In the genomic region with DNA sequence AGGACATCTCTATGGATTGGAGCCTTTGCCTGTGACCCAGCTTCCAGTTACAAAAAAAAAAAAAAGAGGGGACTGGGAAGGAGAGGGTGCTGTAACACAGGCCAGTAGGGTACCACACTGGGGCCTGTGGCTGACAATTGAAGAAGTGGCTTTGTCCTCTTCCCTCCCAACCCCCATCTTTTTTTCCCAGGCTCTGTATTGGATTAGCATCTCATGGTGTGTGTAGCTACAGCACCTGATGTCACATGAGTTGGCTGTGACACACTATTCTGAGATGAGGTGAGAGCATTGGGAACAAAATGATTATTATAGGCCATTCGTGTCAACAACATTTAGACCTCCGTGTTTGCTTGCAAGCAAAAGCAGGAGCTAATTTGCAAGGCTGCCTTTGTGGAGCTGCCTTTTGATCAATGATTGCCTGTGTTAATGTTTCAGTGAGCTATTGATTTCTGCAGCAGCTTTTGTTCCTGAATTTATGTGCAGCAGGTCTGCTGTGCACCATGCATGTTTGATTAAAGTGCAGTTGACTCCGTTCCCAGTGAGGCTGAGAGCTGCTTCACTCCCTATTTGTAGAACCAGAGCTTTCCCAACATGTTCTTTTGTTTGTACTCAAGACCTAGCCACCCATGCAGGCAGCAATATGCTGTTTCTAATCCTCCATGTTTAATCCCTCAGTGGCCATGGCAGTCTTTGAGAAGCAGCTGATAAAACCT, we compare ENCODE assay signal across 13 mouse cellular contexts. TPM values are rescaled to one million over a fixed set of nuclear protein-coding genes. Genes with fewer than 3 reads are reported as not detected.
DNase-seq lines count a peak whose midpoint lies in the region; ATAC-seq and TF ChIP-seq lines count a peak whose summit lies in the region.
"Had no signal": no experiment of that assay in that cellular context is flagged by ENCODE, and none has a peak within 500 bp of the region (broad histone marks: within the 10 kb centered on the region; RNA-seq: fewer than 3 reads in every experiment).

No protein-coding gene starts in this region.

- no peaks in the 10 kb centered on the region for H3K9me3 ChIP-seq in liver, postnatal 0 days (ENCODE audit: low read length)
- H3K9me3 ChIP-seq in liver, embryonic 11.5 days (ENCODE audit: control insufficient read depth, low read length): no peaks in the 10 kb centered on the region
- H3K9me3 ChIP-seq in forebrain, embryonic 12.5 days: no peaks in the 10 kb centered on the region
- H3K9me3 ChIP-seq in limb, embryonic 13.5 days: no peaks in the 10 kb centered on the region; the same call in 1 of the 2 replicates
- H3K9me3 ChIP-seq: G1E; megakaryocyte, embryonic 14.5 days had no signal

- ATAC-seq in liver, postnatal 0 days: no peak
- no peak for ATAC-seq in liver, embryonic 11.5 days (replicated peaks; ENCODE audit: low FRiP score)
- peak; percentile 78 for ATAC-seq in forebrain, embryonic 12.5 days (ENCODE audit: low FRiP score)
- no peak for ATAC-seq in limb, embryonic 13.5 days (ENCODE audit: low FRiP score, low read depth)

- peaks cover 8% of the 10 kb centered on the region; the same call in 1 of the 2 replicates for H3K4me1 ChIP-seq in liver, postnatal 0 days (ENCODE audit: insufficient read depth)
- 0 out of 2 replicates have a peak, but pooled peaks cover 5% of the 10 kb centered on the region for H3K4me1 ChIP-seq in liver, embryonic 11.5 days (replicated peaks; ENCODE audit: control insufficient read depth, insufficient read depth, low read length)
- peaks cover 45% of the 10 kb centered on the region for H3K4me1 ChIP-seq in forebrain, embryonic 12.5 days
- peaks cover 12% of the 10 kb centered on the region for H3K4me1 ChIP-seq in limb, embryonic 13.5 days

- H3K9ac ChIP-seq in liver, postnatal 0 days (replicated peaks): no peak overlapping the region
- H3K9ac ChIP-seq in liver, embryonic 11.5 days (ENCODE audit: low read depth, low read length): no peak overlapping the region
- no peak overlapping the region; the same call in 1 of the 2 replicates for H3K9ac ChIP-seq in forebrain, embryonic 12.5 days
- no peak overlapping the region for H3K9ac ChIP-seq in limb, embryonic 13.5 days

- intact Hi-C loops in left cerebral cortex, postnatal 4 days (cut with DNase I): no loop called here

- TF ChIP-seq CTCF in liver, postnatal 0 days (IDR thresholded peaks at IDR 0.05; ENCODE audit: low read depth): no peak

- TF ChIP-seq EP300 in liver, postnatal 0 days (IDR thresholded peaks at IDR 0.05; ENCODE audit: low read depth): no peak

- H3K27me3 ChIP-seq in liver, postnatal 0 days (ENCODE audit: insufficient read depth, low read length): no peaks in the 10 kb centered on the region
- H3K27me3 ChIP-seq in liver, embryonic 11.5 days (replicated peaks; ENCODE audit: control insufficient read depth, insufficient read depth, low read length): no peaks in the 10 kb centered on the region
- H3K27me3 ChIP-seq in forebrain, embryonic 12.5 days: 0 out of 2 replicates have a peak, but pooled peaks cover 9% of the 10 kb centered on the region
- no peaks in the 10 kb centered on the region for H3K27me3 ChIP-seq in limb, embryonic 13.5 days
- H3K27me3 ChIP-seq: megakaryocyte, embryonic 14.5 days had no signal

- H3K4me3 ChIP-seq in liver, postnatal 0 days (ENCODE audit: low read depth, low read length): no peak overlapping the region
- H3K4me3 ChIP-seq in liver, embryonic 11.5 days (ENCODE audit: low read depth, low read length): no peak overlapping the region
- H3K4me3 ChIP-seq in forebrain, embryonic 12.5 days (replicated peaks): no peak overlapping the region
- H3K4me3 ChIP-seq in limb, embryonic 13.5 days: no peak overlapping the region
- H3K4me3 ChIP-seq: megakaryocyte, embryonic 14.5 days had no signal

- H3K4me2 ChIP-seq in liver, postnatal 0 days (ENCODE audit: low read depth, low read length): no peak overlapping the region
- H3K4me2 ChIP-seq in liver, embryonic 11.5 days: no peak overlapping the region
- no peak overlapping the region for H3K4me2 ChIP-seq in forebrain, embryonic 12.5 days
- no peak overlapping the region for H3K4me2 ChIP-seq in limb, embryonic 13.5 days (replicated peaks)

- 67% methylated on average over 3 of the region's 3 CpGs for WGBS in liver, postnatal 0 days (ENCODE audit: insufficient replicate concordance)
- 73% methylated on average over 3 of the region's 3 CpGs for WGBS in liver, embryonic 11.5 days
- 8% methylated on average over 3 of the region's 3 CpGs for WGBS in forebrain, embryonic 12.5 days
- 56% methylated on average over 3 of the region's 3 CpGs for WGBS in limb, embryonic 13.5 days

- peak overlapping the region; percentile 29; the same call in 1 of the 2 replicates for H3K27ac ChIP-seq in liver, postnatal 0 days (ENCODE audit: low read depth)
- no peak overlapping the region for H3K27ac ChIP-seq in liver, embryonic 11.5 days (ENCODE audit: low read depth, low read length)
- H3K27ac ChIP-seq in forebrain, embryonic 12.5 days: peak overlapping the region; percentile 85
- 0 out of 2 replicates have a peak overlapping the region, but pooled peaks have one; percentile 4 for H3K27ac ChIP-seq in limb, embryonic 13.5 days

- peaks cover 12% of the 10 kb centered on the region for H3K36me3 ChIP-seq in liver, postnatal 0 days (replicated peaks; ENCODE audit: insufficient read depth, low read length)
- H3K36me3 ChIP-seq in liver, embryonic 11.5 days (ENCODE audit: control insufficient read depth, insufficient read depth, low read length): 0 out of 2 replicates have a peak, but pooled peaks cover 3% of the 10 kb centered on the region
- H3K36me3 ChIP-seq in forebrain, embryonic 12.5 days (replicated peaks): peaks cover 8% of the 10 kb centered on the region
- peaks cover 18% of the 10 kb centered on the region for H3K36me3 ChIP-seq in limb, embryonic 13.5 days

- DNase-seq in liver, postnatal 0 days: no peak
- DNase-seq in liver, embryonic 11.5 days (ENCODE audit: low spot score): no peak
- DNase-seq in retina, postnatal 1 day: peak; percentile 75
- DNase-seq in thymus, adult 18-20 months: no peak
- no peak for DNase-seq in left cerebral cortex, postnatal 4 days
- DNase-seq in spleen, adult 18-20 months: no peak
- DNase-seq: adrenal gland, postnatal 14 days; gastrocnemius, postnatal 25 days had no signal

RNA-seq across cellular contexts. Expression of a gene that starts 45.4 kb away (rescaled TPM):
- not detected in 2 replicates for polyA plus RNA-seq in liver, postnatal 0 days (2015; fragmentation: Nextera tagmentation; extraction: Ambion mirVana)
- 0.04 and 0.05 TPM in 2 replicates for polyA plus RNA-seq in liver, embryonic 11.5 days (2014; fragmentation: Nextera tagmentation; extraction: Ambion mirVana)
- polyA plus RNA-seq in forebrain, embryonic 12.5 days (2016; fragmentation: Nextera tagmentation; extraction: Ambion mirVana): 7.3 and 9.5 TPM in 2 replicates
- 0.43 and 0.51 TPM in 2 replicates for polyA plus RNA-seq in limb, embryonic 13.5 days (2015; fragmentation: Nextera tagmentation; extraction: Ambion mirVana)
- total RNA-seq in left cerebral cortex, postnatal 4 days (2021): 10 to 100 TPM; 40.9 to 41.7 TPM
- total RNA-seq: gastrocnemius, postnatal 25 days; hematopoietic stem cell, adult 5-6 weeks had no signal
- polyA plus RNA-seq: G1E had no signal
